Mouse (Mus musculus) spleen, adult 2 months (tissue): ENCODE results near the gene Smarcd2.

ENCODE experiments used
- CTCF ChIP-seq: fragments of 200-500 bp; IDR thresholded peaks from 2 replicates; pipeline ENCODE4 v1.5.1; 2011; ENCODE audit warnings: mild to moderate bottlenecking, inconsistent platforms; ENCODE audit not compliant: insufficient read depth, insufficient read length, insufficient replicate concordance; ENCODE audit errors: extremely low read depth
- POLR2A ChIP-seq: fragments of 200-500 bp; IDR thresholded peaks from 2 replicates; pipeline ENCODE4 v1.6.1; 2011; ENCODE audit warnings: low read depth, low read length, inconsistent platforms

DNA sequence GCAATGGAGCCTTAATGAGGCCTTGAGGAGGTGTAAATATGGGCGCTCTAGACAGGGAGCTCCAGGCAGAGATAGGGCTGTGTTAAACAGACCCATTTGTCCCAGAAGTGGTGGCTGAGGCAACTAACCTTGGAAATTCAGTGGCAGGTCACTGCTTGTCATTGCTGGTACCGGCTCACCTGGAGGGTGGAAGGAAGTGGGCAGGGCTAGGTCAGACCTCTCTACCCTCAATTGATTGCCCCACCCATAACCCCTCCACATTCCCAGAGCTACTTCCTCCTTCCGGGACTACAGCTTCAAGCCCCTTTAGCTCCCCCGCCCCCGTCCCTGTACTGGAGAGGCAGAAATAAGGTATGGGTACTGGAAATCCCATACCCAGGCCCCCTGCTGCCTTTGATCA, 40.8 kb upstream of the Smarcd2 start:
- TF ChIP-seq CTCF (no peak), POLR2A (peak; percentile 69)
